Mouse (Mus musculus) MN1 (cell line): ENCODE measurements around the gene Itga6.
"Not testable (repeated sequence)": the region's sequence is repeated elsewhere in the genome, so short reads cannot be mapped to it uniquely, and the experiment has no call there.

Experiments used
- DNase-seq: peaks from one replicate; pipeline ENCODE4 v3.0.0-alpha.2; 2016; ENCODE audit warnings: low spot score

Itga6 gene

GRCm38 (mm10) chr2:71852161-71852560, 106.7 kb downstream of the Itga6 start:
- DNase-seq, result not testable (repeated sequence)

- DNase-seq, result no peak
Measured at GRCm38 (mm10) chr2:71855076-71855475, 109.7 kb downstream of the Itga6 start.

DNA sequence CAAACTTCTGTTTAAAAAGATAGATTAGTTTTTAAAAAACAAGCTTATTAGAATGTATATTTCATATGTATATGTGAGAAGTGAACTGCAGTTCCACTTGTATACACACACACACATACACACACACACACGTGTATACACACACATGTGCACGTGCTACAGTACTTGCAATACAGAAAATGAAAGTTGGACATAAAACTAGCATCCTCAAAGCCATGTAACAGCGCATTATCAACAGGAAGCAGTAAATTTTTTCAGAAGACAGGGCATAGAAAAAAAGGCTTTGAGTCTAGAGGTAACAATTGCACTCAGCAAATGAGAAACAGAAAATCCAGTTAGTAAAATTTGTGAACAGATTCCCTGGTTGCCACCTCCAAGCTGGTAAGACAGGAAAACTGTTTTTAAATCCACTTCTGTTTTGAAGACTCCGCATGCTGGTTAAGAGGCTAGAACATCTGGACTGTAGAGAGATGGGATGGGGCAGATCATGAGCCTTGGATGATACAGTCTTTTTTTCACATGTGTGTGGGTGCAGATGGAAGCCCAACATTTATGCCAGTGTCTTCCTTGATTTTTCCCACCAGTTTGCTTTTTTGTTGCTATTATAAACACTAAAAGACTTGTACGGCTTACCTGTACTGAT, 118.2 kb downstream of the Itga6 start:
- DNase-seq, result no peak

DNA sequence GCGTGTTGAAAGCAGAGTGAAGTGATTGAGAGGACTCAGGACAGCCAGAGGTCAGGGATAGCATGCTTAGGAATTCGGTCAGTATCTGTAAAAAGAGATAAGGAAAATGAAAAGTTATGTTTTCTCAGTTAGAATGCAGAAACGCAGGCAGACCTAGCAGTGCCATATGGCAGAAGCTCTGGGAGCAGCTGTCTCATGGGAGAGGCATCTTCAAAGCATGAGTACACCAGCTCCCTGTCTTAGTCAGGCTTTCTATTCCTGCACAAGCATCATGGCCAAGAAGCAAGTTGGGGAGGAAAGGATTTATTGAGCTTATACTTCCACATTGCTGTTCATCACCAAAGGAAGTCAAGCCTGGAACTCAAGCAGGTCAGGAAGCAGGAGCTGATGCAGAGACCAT, 119.6 kb downstream of the Itga6 start:
- no peak for DNase-seq

- no peak for DNase-seq
Measured at GRCm38 (mm10) chr2:71865935-71866334, 120.5 kb downstream of the Itga6 start.

GRCm38 (mm10) chr2:71866565-71866964, 121.1 kb downstream of the Itga6 start:
- DNase-seq, result no peak

GRCm38 (mm10) chr2:71867019-71867418, 121.6 kb downstream of the Itga6 start:
- DNase-seq, result no peak

- DNase-seq, result no peak
Measured at GRCm38 (mm10) chr2:71867480-71867879, 122.1 kb downstream of the Itga6 start.

- no peak for DNase-seq
Measured at GRCm38 (mm10) chr2:71868256-71868655, 122.8 kb downstream of the Itga6 start.

DNA sequence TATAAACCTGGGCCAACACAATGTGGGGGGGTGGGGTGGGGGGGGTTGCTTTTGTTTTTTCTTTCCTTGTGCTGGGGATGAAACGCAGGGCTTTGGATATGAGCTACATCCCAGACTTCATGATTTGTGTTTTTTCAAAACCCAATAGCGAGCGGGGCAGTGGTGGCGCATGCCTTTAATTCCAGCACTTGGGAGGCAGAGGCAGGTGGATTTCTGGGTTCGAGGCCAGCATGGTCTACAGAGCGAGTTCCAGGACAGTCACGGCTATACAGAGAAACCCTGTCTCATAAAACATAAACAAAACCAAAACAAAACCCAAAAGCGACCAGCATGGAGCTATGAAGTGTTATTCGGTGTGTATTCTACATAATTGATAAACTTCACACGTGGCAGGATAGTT, 126.7 kb downstream of the Itga6 start:
- no peak for DNase-seq

GRCm38 (mm10) chr2:71872801-71873443, 127.5 kb downstream of the Itga6 start, which contains the start of gene Pdk1:
Pdk1 (plus strand) TSS chr2:71873224.
- DNase-seq, result peak; percentile 98

DNA sequence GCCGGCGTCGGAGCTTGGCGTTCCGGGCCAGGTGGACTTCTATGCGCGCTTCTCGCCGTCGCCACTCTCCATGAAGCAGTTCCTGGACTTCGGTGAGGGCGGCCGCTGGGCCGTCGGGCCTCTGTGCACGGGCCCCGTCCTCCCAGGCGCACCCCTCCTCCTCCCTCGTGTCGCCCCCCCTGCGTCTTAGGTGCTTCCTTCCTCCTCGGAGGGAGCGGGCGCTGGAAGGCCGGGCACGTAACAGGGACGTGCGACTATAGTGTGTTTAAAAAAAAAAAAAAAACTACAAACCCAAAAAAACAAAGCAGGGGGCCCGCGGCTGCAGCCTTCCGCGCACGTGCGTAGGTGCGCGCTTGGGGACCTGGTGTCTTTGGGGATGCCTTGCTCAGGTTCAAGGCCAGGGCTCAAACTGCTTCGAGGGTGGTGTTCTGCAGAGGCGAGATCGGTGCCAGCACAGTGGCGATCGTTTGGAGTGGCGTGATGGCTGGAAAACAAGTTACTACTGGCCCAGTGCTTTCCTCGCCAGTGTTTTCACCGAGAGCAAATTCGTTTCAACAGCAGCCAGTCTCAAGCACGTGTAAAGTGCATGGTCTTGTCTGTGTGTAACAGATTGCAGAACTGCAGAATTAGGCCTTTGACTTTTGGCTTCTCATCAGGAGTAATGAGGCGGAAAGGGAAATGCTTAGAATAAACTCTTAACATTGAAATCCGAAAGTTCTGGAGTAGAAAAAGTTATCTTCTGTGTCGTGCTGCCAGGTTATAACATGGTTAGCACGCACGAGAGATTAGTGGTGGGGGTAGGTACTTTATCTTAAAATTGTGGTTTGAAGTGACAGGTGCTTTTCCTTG, 128.3 kb downstream of the Itga6 start:
- DNase-seq, result peak; percentile 44

- DNase-seq, result no peak
Measured at GRCm38 (mm10) chr2:71874422-71874821, 129.0 kb downstream of the Itga6 start.

- DNase-seq, result no peak
Measured at GRCm38 (mm10) chr2:71874836-71875235, 129.4 kb downstream of the Itga6 start.

DNA sequence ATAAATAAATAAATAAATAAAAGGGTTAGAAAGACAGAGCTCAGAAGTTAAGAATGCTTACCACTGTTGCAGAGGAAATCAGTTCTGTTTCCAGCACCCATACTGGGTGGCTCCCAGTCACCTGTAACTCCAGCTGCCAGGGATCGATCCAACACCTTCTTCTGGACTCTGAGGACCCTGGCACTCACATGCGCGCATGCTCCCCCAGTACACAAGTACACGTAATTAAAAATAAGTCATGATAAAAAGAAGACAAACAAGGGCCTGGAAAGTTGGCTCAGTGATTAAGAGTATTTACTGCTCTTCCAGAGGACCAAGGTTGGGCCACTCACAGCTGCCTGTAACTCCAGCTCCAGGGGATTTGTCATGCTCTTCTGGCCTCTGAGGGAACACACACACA, 132.4 kb downstream of the Itga6 start:
- no peak for DNase-seq

GRCm38 (mm10) chr2:71878441-71878840, 133.0 kb downstream of the Itga6 start:
- no peak for DNase-seq

DNA sequence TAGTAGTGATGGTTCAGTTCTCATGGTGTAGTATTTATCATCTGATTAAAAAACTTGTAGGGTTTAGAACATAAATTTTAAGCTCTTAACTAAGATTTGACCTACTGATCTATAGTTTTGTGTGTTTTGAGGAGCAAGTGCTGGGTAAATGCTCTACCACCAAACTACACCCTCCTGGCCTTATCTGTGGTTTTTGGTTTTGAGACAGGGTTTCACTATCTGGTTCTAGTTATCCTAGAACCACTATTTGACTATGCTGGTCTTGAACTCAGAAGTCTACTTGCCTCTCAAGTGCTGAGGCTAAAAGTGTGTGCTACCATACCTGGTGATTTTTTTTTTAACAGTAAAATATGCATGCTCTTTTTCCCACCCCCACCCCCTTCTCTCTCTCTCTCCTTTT, 133.5 kb downstream of the Itga6 start:
- DNase-seq, result no peak

DNA sequence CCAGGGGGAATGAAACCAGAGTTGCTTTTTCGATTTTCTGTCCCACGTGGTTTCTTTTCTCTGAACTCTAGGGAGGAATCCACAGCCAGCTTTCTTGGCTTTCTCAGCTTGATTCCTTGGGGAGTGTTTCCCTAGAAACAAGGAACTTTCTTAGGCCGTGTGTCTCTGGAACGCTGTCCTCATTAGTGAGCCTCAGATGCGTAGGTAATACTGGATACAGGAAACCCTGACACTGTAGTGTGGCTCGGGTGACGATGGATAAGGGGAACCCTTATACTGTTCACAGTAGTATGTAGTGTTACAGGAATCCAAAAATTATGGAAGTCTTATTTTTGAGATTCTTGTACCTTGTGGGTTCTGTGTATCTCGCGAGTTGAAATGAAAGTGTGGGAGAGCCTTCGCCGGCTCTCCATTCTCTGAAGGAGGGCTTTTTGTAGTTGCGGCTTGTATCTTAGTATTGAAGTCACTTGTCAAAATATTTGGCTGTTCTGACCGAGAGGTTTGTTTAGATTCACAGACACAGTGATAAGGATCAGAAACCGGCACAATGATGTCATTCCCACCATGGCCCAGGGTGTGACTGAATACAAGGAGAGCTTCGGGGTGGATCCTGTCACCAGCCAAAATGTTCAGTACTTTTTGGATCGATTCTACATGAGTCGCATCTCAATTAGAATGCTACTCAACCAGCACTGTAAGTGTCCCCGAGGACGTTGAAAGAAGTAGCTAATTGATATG, 137.7 kb downstream of the Itga6 start:
- peak; percentile 27 for DNase-seq

DNA sequence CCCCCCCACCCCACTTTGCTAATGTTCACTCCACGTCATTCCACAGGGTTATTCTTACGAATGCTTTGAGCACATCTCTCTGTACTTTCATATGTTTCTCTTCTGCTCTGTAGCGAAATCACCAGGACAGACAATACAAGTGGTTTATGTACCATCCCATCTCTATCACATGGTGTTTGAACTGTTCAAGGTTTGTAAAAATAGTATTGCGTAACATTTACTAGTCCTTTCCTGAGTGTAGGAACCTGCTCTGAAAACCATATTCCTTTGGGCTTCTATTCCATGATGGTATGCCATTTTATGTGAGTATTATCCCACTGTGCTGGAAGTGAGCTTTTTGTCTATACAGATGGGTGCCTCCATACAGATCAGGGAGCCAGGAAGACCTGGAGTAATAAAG, 141.9 kb downstream of the Itga6 start:
- DNase-seq, result no peak

GRCm38 (mm10) chr2:71888437-71888836, 143.0 kb downstream of the Itga6 start:
- no peak for DNase-seq

DNA sequence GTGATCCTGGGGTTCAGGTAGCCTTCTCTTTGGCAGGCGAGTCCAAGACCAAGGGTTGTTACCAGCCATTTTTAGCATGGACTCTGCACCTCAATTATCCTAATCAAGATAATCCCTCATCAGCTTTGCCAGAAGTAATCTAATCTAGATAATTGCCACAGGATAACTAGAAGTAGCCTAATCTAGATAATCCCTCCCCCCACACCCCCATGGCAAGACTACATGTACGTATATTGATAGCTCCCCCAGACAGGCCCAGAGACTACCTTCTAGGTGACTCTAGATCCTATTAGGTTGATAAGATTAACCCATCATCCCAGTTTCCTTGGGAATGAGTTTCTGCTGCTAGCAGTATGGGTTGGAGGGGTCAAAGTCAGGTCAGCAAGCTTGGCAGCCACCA, 146.1 kb downstream of the Itga6 start:
- no peak for DNase-seq

DNA sequence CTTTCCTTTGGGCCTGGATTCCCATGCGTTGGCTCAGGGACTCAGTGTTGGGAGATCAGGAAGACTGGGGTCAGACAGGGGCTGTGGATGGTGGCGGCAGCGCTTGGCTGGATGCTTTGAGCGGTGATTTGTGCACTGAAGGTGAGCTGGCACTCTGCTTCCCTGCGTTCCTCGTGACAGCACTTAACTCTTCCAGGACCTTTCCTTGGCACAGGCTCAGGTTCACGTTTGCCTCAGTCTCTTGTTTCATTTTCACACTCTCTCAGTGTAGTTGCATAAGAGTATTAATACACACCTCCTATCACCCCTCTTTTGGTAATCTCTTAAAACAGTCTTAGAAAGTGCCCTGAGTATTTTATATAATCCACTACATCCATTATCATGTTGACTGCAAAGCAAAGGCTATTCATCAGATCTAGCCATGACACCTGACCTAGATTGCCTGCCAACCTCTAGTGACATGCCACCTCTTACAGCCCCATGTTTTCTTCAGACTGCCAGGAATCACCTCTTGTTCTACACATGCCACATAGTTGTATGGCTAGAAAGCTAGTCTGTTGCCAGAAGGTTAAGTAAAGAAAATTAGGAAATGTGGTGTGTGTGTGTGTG, 147.4 kb downstream of the Itga6 start:
- DNase-seq, result no peak
